Mouse (Mus musculus): ENCODE results near the gene Kcnd3.

- no peak for TF ChIP-seq GATA1 (IDR thresholded peaks at IDR 0.05; ENCODE audit: borderline replicate concordance, low read length)
- TF ChIP-seq FLI1 (IDR thresholded peaks at IDR 0.05; ENCODE audit: low read length), result no peak
Observed at GRCm38 (mm10) chr3:105717856-105718555, 265.9 kb downstream of the Kcnd3 start.

Measured in megakaryocyte, embryonic 14.5 days (primary cell).